Mouse (Mus musculus): ENCODE data around the gene Ppp1r11. TPM values are rescaled to one million over a fixed set of nuclear protein-coding genes. Genes with fewer than 3 reads are reported as not detected.

The Ppp1r11 gene
- polyA plus RNA-seq, 1 experiment from 2014 or later: 127 TPM

GRCm38 (mm10) chr17:36930233-36930632 lies 21.3 kb downstream of the Ppp1r11 start:
- Histone ChIP-seq H3K4me2 (no peak overlapping the region), H3K27me3 (no peaks in the 10 kb centered on the region), H3K27ac (no peak overlapping the region), H3K4me1 (peaks cover 4% of the 10 kb centered on the region; the same call in 1 of the 2 replicates), H3K9me3 (replicated peaks) (no peaks in the 10 kb centered on the region), H3K36me3 (no peaks in the 10 kb centered on the region), H3K9ac (no peak overlapping the region), H3K4me3 (replicated peaks) (no peak overlapping the region)
- WGBS: 36% methylated on average over 6 of the region's 6 CpGs
- no peak for ATAC-seq (replicated peaks; ENCODE audit: low FRiP score)

GRCm38 (mm10) chr17:36929236-36929932 lies 22.2 kb downstream of the Ppp1r11 start:
- H3K9me3 ChIP-seq (replicated peaks): no peaks in the 10 kb centered on the region
- WGBS: 73% methylated on average over 12 of the region's 12 CpGs
- H3K9ac ChIP-seq: no peak overlapping the region
- peaks cover 4% of the 10 kb centered on the region; the same call in 1 of the 2 replicates for H3K4me1 ChIP-seq
- H3K27me3 ChIP-seq: no peaks in the 10 kb centered on the region
- H3K27ac ChIP-seq: no peak overlapping the region
- no peak overlapping the region for H3K4me3 ChIP-seq (replicated peaks)
- H3K4me2 ChIP-seq: no peak overlapping the region
- ATAC-seq (replicated peaks; ENCODE audit: low FRiP score): no peak
- H3K36me3 ChIP-seq: no peaks in the 10 kb centered on the region

GRCm38 (mm10) chr17:36927496-36928120 lies 23.9 kb downstream of the Ppp1r11 start:
- H3K27ac ChIP-seq: no peak overlapping the region
- no peak overlapping the region for H3K4me2 ChIP-seq
- no peaks in the 10 kb centered on the region for H3K36me3 ChIP-seq
- no peak overlapping the region for H3K9ac ChIP-seq
- H3K4me3 ChIP-seq (replicated peaks): no peak overlapping the region
- no peak for ATAC-seq (replicated peaks; ENCODE audit: low FRiP score)
- H3K4me1 ChIP-seq: peaks cover 4% of the 10 kb centered on the region; the same call in 1 of the 2 replicates
- 43% methylated on average over 10 of the region's 10 CpGs for WGBS
- H3K27me3 ChIP-seq: no peaks in the 10 kb centered on the region
- no peaks in the 10 kb centered on the region for H3K9me3 ChIP-seq (replicated peaks)

- H3K36me3 ChIP-seq: no peaks in the 10 kb centered on the region
- no peak overlapping the region for H3K4me2 ChIP-seq
- H3K9me3 ChIP-seq (replicated peaks): no peaks in the 10 kb centered on the region
- no peak for ATAC-seq (replicated peaks; ENCODE audit: low FRiP score)
- no peak overlapping the region for H3K27ac ChIP-seq
- 64% methylated on average over 4 of the region's 4 CpGs for WGBS
- H3K4me1 ChIP-seq: 0 out of 2 replicates have a peak, but pooled peaks cover 2% of the 10 kb centered on the region
- H3K27me3 ChIP-seq: no peaks in the 10 kb centered on the region
- no peak overlapping the region for H3K4me3 ChIP-seq (replicated peaks)
- H3K9ac ChIP-seq: no peak overlapping the region
Measured at GRCm38 (mm10) chr17:36923491-36923890, 28.1 kb downstream of the Ppp1r11 start.

- H3K27me3 ChIP-seq: no peaks in the 10 kb centered on the region
- no peak overlapping the region for H3K27ac ChIP-seq
- no peaks in the 10 kb centered on the region for H3K36me3 ChIP-seq
- 0 out of 2 replicates have a peak, but pooled peaks cover 2% of the 10 kb centered on the region for H3K4me1 ChIP-seq
- no peak for ATAC-seq (replicated peaks; ENCODE audit: low FRiP score)
- H3K4me3 ChIP-seq (replicated peaks): no peak overlapping the region
- H3K9ac ChIP-seq: no peak overlapping the region
- WGBS: 86% methylated on average over 4 of the region's 4 CpGs
- H3K4me2 ChIP-seq: no peak overlapping the region
- no peaks in the 10 kb centered on the region for H3K9me3 ChIP-seq (replicated peaks)
Measured at GRCm38 (mm10) chr17:36922715-36923114, 28.8 kb downstream of the Ppp1r11 start.

GRCm38 (mm10) chr17:36920239-36920638 lies 31.3 kb downstream of the Ppp1r11 start:
- no peak overlapping the region for H3K4me3 ChIP-seq (replicated peaks)
- no peaks in the 10 kb centered on the region for H3K9me3 ChIP-seq (replicated peaks)
- H3K9ac ChIP-seq: no peak overlapping the region
- no peak overlapping the region for H3K4me2 ChIP-seq
- no peaks in the 10 kb centered on the region for H3K36me3 ChIP-seq
- WGBS: 45% methylated on average over 15 of the region's 15 CpGs
- peaks cover 5% of the 10 kb centered on the region for H3K27me3 ChIP-seq
- no peak overlapping the region for H3K27ac ChIP-seq
- 0 out of 2 replicates have a peak, but pooled peaks have one; percentile 58 for ATAC-seq (replicated peaks; ENCODE audit: low FRiP score)
- H3K4me1 ChIP-seq: 0 out of 2 replicates have a peak, but pooled peaks cover 2% of the 10 kb centered on the region

- no peaks in the 10 kb centered on the region for H3K4me1 ChIP-seq
- no peak overlapping the region for H3K9ac ChIP-seq
- H3K27me3 ChIP-seq: peaks cover 13% of the 10 kb centered on the region
- H3K27ac ChIP-seq: no peak overlapping the region
- no peaks in the 10 kb centered on the region for H3K36me3 ChIP-seq
- ATAC-seq (replicated peaks; ENCODE audit: low FRiP score): no peak
- H3K9me3 ChIP-seq (replicated peaks): no peaks in the 10 kb centered on the region
- no peak overlapping the region for H3K4me2 ChIP-seq
- H3K4me3 ChIP-seq (replicated peaks): no peak overlapping the region
- WGBS: 14% methylated on average over 9 of the region's 9 CpGs
Measured at GRCm38 (mm10) chr17:36915076-36915475, 36.5 kb downstream of the Ppp1r11 start.

GRCm38 (mm10) chr17:36914108-36914507 lies 37.4 kb downstream of the Ppp1r11 start:
- H3K9me3 ChIP-seq (replicated peaks): no peaks in the 10 kb centered on the region
- no peak for ATAC-seq (replicated peaks; ENCODE audit: low FRiP score)
- H3K4me2 ChIP-seq: no peak overlapping the region
- H3K27me3 ChIP-seq: peaks cover 17% of the 10 kb centered on the region
- H3K4me1 ChIP-seq: no peaks in the 10 kb centered on the region
- no peak overlapping the region for H3K9ac ChIP-seq
- H3K27ac ChIP-seq: no peak overlapping the region
- no peaks in the 10 kb centered on the region for H3K36me3 ChIP-seq
- no peak overlapping the region for H3K4me3 ChIP-seq (replicated peaks)
- 9% methylated on average over 2 of the region's 2 CpGs for WGBS

GRCm38 (mm10) chr17:36912031-36912430 lies 39.5 kb downstream of the Ppp1r11 start:
- no peak for ATAC-seq (replicated peaks; ENCODE audit: low FRiP score)
- WGBS: 61% methylated on average over 2 of the region's 2 CpGs
- Histone ChIP-seq H3K36me3 (no peaks in the 10 kb centered on the region), H3K4me2 (no peak overlapping the region), H3K4me3 (replicated peaks) (no peak overlapping the region), H3K9ac (no peak overlapping the region), H3K9me3 (replicated peaks) (no peaks in the 10 kb centered on the region), H3K27ac (no peak overlapping the region), H3K27me3 (peaks cover 17% of the 10 kb centered on the region), H3K4me1 (no peaks in the 10 kb centered on the region)

- Histone ChIP-seq H3K4me2 (no peak overlapping the region), H3K36me3 (no peaks in the 10 kb centered on the region), H3K27ac (no peak overlapping the region), H3K9ac (no peak overlapping the region), H3K4me1 (no peaks in the 10 kb centered on the region), H3K4me3 (replicated peaks) (no peak overlapping the region), H3K9me3 (replicated peaks) (no peaks in the 10 kb centered on the region), H3K27me3 (peaks cover 12% of the 10 kb centered on the region; the same call in 1 of the 2 replicates)
- no peak for ATAC-seq (replicated peaks; ENCODE audit: low FRiP score)
- WGBS: 57% methylated on average over 4 of the region's 4 CpGs
Measured at GRCm38 (mm10) chr17:36909802-36910201, 41.7 kb downstream of the Ppp1r11 start.

- H3K9ac ChIP-seq: no peak overlapping the region
- H3K4me2 ChIP-seq: no peak overlapping the region
- H3K27me3 ChIP-seq: peaks cover 12% of the 10 kb centered on the region; the same call in 1 of the 2 replicates
- H3K36me3 ChIP-seq: no peaks in the 10 kb centered on the region
- no peaks in the 10 kb centered on the region for H3K9me3 ChIP-seq (replicated peaks)
- ATAC-seq (replicated peaks; ENCODE audit: low FRiP score): 0 out of 2 replicates have a peak, but pooled peaks have one; percentile 36
- H3K4me1 ChIP-seq: no peaks in the 10 kb centered on the region
- WGBS: 47% methylated on average over 1 of the region's 1 CpGs
- no peak overlapping the region for H3K4me3 ChIP-seq (replicated peaks)
- no peak overlapping the region for H3K27ac ChIP-seq
Measured at GRCm38 (mm10) chr17:36908235-36908634, 43.3 kb downstream of the Ppp1r11 start.

- H3K9ac ChIP-seq: no peak overlapping the region
- no peak overlapping the region for H3K27ac ChIP-seq
- H3K4me3 ChIP-seq (replicated peaks): no peak overlapping the region
- no peaks in the 10 kb centered on the region for H3K27me3 ChIP-seq
- H3K4me2 ChIP-seq: no peak overlapping the region
- no peak for ATAC-seq (replicated peaks; ENCODE audit: low FRiP score)
- no peaks in the 10 kb centered on the region for H3K36me3 ChIP-seq
- WGBS: 74% methylated on average over 3 of the region's 3 CpGs
- H3K4me1 ChIP-seq: no peaks in the 10 kb centered on the region
- no peaks in the 10 kb centered on the region for H3K9me3 ChIP-seq (replicated peaks)
Measured at GRCm38 (mm10) chr17:36903651-36904050, 47.9 kb downstream of the Ppp1r11 start.

All from kidney, embryonic 15.5 days (tissue).